Mouse (Mus musculus): ENCODE measurements at regions not wholly inside any gene's neighbourhood (a gene's known extent, or its start where the extent isn't known, plus 50 kb on each side); places are given as distances from the start of the nearest gene placed in this dataset.

DNA sequence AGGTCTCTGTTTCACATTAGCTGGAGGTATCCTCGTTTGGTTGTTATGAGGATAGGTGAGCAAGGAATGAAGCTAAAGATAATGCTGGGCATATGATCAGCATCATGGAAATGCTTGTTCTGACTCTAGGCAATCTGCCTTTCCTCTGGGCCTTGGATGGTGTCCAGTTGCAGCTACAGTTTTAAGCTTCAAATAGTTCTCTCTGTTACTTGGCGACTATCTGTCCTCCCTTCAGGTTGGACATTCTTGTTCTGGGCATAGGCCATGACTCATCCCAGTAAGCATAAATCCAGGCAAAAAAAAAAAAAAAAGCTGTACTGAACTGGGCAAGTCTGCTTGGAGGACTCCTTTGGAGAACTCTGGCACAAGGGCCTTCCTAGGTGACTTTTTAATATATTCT, 776.9 kb downstream of the Kcnma1 start:
- DNase-seq (ENCODE audit: low spot score), result peak; percentile 13

DNA sequence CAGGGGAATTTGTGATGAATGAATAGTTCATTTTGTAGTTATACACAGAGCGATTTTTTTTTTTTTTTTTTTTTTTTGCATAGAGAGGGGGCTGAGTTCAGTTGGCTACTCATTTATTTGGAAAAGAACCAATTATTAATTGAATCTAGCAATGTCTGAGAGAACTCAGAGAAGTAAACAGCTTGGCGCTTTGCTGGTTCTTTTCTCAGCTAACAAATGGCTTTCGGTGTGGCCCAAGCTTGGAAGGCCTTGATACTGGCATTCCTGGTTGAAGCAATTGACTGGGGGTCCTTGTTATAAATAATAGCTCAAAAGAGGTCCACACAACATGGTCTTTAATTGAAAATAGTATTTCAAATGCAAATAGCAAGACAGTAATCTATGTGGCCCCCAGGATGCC, 815.6 kb downstream of the Kcnma1 start:
- no peak for DNase-seq (ENCODE audit: low spot score)

DNA sequence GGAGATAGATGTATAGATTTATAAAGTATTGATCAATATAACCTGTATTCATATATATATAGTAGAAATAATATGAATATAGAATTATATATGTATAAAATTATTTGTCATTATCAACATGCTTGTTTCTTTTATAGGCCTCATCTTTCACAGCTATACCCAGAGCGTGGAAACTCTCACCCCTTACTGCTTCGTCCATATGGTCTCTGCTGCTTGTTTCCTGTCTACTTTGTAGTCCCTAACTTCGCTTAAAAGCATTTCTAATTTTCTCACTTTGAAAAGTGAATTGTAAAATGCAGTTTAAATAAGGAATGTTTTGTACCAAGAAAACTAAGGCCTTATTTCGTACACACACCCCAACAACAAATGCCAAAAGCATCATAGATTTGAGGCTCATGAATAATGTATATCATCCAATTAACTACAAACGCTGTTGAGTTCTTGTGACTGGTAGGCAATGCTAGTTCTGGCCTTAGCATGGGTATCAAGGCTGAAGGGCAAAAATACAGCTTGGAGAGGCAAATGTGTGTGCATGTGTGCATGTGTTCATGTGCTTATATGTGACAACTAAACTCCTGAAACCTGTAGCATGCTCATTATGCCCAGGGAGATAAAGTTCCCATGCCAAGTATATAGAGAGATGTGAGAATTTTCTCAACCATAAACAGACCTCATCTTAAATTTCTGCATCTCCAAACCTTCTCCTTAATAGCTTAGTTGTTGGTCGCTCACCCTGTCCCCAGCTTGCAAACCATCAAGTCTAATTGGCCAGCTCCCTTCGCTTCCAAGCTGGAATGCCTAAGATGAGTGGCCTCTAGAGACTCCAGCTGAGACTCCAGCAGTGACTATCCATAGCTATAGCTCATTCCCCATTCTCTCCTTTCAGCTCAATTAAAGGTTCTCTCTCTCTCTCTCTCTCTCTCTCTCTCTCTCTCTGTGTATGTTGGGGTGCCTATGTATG, 819.4 kb downstream of the Kcnma1 start:
- no peak for DNase-seq (ENCODE audit: low spot score)

DNA sequence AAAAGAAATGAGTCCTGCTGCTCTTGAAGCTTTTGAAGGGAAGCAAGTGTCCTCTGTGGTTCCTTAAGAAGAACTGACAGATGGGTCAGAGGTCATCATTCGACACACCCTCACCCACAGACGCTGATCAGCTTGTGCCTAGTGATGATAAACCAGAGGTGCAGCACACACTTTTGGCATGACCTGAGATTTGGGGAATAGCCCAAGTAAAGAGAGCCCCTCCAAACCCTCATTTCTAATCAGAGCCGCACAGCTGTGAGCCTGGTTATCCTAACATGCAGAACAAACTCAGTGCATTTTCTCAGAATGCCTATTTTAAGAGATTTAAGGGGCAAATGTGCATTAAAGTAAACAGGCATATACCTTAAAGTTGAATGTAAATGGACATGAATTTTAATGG, 821.7 kb downstream of the Kcnma1 start:
- DNase-seq (ENCODE audit: low spot score), result no peak

DNA sequence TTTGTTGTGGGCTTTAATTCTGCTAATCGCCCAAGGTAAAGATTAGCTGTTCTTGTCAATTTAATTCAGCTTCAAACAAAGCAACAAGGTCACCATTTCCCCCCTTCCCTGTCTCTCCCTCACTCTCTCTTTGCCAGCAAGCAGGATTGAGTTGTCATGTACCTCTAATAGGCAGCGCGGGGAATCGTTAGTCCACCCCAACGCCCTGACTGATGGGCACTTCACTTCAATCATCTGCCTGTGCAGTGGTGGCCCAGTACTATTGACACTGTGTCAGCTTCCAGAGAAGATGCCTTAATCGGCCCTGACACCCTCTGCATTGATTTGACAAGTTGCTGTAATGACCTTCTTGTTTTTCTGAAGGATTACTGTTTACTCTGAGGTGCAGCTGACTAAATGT, 828.9 kb downstream of the Kcnma1 start:
- DNase-seq (ENCODE audit: low spot score), result no peak

DNA sequence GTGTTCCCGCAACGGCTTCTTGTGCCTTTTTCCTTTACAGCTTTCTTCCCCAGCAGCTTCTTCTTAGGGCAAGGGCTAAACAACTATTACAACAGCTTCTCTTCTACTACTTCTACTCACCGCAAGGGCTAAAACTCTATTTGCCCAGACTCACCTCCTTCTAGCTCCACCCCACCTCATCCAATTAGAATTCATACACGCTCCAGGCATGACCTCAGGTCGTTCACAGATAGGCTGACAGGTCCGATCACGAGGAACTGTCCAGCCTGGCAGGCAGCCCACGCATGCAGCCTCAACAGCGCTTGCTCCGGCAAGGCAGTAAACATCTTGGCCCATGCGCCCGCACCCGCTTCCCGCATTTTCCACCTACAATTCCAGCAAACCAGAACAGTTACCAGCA, 844.9 kb downstream of the Kcnma1 start:
- no peak for DNase-seq (ENCODE audit: low spot score)

DNA sequence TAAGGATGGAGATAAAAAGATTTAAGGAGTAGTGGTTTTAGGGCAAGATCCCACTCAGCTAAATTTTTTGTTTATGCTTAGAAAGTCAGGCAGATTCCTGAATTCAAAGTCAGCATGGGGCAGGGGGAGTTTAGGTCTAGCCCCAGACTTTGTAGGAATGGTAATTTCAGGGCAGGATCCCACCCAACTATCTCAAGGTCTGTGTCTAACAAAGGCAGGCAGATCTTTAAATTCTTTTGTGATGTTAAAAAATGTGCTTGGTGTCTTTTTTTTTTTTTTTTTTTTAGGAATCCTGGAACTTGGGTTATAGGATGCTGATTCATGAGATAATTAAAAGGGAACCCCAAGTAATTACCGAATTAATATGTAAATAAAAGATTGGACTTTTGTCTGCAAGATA, 853.7 kb downstream of the Kcnma1 start:
- DNase-seq (ENCODE audit: low spot score), result no peak

DNA sequence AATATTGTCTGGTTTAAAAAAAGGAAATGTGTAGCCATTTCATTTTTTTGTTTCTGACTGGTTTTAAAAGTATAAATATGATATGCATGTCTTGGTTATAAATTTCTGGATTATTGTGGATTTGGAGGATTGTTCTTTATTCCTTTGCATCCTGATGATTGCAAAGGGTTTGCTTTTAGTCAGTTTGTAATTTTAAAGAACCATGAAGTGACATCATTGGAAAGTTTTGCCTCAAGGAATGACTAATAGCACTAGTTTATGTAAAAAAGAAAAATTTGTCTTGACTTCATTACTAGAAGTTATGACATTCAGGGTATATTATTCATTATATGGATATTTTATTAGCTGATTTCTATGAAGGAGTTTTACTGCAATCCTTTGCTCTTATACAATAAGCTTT, 863.9 kb downstream of the Kcnma1 start:
- no peak for DNase-seq (ENCODE audit: low spot score)

DNA sequence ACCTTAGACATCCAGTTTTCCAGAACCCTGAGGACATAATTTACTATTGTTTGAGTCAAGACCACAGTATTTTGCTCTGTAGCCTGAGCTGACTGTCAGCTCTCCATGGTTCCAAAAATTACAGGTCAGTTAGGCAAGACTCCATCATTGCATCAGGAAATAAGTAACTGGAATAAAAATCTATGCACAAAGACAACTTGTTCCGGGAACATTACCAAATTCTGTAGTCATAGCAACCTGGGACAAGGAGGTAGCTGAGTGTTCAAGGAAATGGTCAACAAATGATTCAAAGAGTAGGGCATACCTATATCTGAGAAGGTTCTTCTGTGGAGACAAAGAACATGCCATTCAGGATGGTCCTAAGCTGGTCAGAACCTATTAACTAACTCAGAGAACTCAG, 867.3 kb downstream of the Kcnma1 start:
- DNase-seq (ENCODE audit: low spot score), result peak; percentile 84

DNA sequence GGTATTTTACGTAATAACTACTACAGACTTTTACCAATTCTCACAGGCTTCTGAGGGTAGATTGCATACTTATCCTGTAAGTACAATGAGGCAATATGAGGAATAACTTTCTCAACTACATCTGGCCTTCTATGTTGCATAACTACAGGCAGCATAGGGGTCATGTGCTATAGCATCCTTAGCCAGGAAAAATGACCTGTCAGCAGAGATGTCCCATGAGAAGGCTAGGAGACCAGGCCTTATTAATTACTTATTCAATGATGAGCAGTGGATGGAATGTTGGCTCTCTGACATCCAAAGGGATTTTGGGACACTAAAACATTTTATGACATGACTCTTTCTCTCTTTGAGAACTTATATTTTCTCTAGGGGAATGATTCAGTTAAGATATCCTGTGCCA, 873.9 kb downstream of the Kcnma1 start:
- peak; percentile 53 for DNase-seq (ENCODE audit: low spot score)

DNA sequence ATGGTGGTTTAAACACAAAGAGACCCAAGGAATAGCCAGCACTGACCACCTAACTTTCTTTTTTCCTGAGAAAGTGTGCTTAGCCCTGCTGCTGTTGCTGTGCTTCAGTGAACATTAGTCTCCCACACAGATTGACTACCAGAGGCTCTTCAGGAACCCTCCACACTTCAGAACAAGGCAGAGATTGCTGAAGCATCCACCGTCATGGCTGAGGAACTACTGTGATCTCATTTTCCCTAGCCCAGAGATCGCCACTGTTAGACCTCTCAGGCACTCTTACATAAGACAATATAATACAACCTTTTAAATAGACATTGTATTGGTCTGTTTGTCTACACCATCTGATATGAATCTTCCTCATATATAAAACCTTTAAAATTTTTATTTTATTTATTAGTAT, 879.6 kb downstream of the Kcnma1 start:
- no peak for DNase-seq (ENCODE audit: low spot score)

DNA sequence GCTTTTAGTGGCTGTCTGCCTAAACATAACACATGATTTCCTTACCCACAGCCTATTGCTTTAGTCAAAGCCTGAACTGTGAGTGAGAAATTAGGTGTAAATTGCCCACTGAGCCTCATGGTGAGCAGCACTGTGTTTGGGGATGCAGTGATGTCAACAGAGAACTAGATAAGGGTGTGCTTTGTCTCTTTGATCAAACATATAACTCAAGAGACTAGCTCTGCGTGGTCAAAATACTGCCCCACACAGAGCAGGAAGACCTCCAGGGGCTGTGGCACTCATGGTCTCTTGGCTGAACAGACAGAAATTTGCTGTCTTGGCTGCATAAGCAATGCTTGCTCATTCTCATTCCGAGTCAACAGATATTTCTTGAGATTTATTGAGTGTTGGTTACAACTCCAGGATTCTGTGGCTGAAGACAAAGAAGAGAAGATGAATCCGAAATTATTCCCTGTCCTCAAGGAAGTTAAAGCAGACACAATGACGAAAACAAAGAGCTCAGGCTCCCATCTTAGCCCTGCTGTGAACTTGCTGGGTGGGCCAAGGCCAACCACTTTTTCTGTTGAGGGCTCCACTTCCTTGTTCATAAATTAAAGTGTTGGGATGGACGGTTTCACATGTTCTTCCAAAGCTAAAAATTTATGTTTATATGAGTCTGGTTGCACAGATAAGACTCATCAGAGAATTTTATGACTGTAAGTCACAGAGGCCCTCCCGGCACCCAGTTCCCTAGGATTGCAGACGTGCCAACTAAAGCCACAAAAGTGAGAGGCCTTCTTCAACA, 882.4 kb downstream of the Kcnma1 start:
- DNase-seq (ENCODE audit: low spot score), result peak; percentile 40

DNA sequence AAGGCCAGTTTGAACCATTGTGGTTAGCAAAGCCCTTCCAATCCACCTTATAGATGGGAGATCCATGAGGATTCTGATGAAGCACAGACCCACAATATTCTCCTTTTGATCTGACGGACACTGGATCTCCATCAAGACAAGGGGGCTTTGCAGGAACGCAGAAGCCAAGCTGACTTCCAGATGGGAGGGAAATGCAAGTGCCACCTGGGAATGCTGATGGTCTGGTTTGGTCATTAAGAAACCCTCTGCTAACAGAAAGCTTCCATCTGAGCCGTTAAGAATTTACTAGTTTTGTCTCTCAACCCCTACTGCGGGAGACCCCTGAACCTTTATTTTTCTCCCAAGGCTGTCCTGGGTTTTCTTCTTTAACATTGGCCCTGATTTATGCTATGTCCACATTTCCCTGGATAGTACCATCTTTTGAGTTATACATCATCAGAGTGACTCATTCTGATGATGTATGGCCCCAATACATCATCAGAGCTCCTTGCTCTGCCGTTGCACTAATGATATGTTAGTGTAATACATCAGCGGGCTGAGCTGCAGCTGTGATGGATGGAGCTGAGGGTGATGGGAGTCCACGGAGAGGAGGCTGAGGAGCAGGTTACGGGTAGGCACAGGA, 898.3 kb downstream of the Kcnma1 start:
- no peak for DNase-seq (ENCODE audit: low spot score)

DNA sequence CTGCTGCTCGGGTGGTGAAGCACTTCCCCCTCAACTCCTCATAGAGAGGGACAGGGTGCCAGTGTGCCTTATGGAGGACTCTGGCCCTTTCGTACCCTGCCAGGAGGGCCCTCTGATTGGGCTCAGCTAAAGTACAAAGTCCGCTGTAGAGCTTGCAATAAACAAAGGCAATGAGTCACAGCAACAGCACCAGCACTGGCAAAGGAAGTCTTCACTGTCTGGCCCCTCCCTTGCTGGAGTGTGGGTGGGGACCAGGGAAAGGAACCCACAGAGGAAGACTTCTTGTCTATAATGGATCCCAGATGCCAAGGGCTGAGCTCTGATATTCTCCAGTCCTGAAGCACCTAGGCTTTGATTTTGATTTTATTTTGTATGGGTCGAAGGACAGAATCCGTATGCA, 899.4 kb downstream of the Kcnma1 start:
- no peak for DNase-seq (ENCODE audit: low spot score)

DNA sequence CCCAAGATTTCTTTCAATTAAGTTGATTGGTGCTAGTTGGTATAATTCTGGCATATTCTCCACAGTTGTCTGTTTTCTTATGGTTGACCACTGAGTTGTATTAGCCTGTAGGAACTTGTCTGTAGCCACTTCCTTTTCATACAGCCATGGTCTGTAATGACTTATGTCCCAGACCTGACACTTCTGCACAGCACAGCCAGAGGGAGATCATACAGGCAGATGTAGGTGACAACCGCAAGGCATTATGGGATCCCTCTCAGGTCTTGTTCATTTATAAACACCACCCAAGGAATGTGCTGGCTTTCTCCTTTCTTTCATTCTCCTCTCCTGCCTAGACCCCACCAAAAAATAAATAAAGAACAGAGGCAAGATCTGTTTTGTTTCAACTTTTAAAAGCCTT, 899.8 kb downstream of the Kcnma1 start:
- no peak for DNase-seq (ENCODE audit: low spot score)

DNA sequence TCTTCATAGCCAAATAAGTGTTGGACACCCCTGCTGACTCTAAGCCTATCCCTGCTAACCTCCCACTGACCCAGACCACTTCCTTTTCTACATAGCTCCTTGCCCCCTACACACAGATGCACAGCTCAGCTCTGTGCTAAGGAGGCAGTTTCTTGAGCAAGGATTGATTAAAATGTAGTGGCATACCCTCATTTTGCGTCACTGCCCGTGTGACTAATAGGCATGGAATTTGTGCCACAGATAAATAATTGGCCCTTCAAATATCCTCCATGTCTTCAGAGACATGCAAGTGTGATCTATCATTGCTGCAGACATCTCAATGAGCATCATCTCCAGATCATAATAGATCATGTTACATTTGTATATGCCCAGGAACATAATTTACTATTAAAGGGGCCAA, 901.9 kb downstream of the Kcnma1 start:
- no peak for DNase-seq (ENCODE audit: low spot score)

DNA sequence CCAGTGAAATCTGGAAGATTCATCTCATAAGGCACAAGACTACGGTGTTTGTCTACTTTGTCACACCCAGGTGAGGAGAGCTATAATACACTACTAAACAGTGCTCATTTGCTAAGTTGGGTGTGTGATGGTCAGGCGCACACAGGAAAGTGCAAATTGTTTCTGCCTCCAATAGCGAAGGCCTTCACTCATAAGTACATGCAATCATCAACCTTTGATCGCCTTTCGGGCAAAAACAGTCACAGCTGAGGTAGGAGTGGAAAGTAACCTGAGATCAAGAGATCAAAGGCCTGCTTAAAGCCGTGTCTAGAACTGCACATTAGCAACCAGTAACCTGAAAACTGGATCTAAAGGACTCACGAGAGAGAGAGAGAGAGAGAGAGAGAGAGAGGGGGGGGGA, 905.7 kb downstream of the Kcnma1 start:
- DNase-seq (ENCODE audit: low spot score), result no peak

DNA sequence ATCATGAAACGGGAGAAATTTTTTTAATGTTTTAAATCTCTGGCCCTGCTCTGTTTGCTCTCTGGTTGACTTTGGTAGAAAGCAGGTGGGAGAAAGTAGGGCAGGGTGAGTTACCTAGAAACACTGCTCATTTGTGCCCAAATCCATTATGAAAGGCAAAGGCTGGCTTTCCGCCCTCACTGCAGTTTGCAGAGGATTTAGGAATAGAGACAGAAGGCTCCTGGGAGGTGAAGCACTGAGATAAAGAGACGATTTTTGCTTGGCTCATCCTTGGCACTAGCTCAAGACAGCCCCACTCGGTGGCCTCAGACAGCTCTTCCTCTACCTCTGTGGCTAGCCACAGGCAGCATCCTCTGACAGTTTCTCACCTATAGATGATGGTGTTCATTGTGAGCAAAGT, 906.8 kb downstream of the Kcnma1 start:
- DNase-seq (ENCODE audit: low spot score), result no peak

Measured in adipocyte (in vitro differentiated cells).